Mouse (Mus musculus): Measurements from ENCODE around the gene Slc35d3. TPM values are rescaled to one million over a fixed set of nuclear protein-coding genes. Genes with fewer than 3 reads are reported as not detected.

Slc35d3 gene
- total RNA-seq, 2 experiments from 2014 or later, result 0.55 to 0.81 TPM

DNA sequence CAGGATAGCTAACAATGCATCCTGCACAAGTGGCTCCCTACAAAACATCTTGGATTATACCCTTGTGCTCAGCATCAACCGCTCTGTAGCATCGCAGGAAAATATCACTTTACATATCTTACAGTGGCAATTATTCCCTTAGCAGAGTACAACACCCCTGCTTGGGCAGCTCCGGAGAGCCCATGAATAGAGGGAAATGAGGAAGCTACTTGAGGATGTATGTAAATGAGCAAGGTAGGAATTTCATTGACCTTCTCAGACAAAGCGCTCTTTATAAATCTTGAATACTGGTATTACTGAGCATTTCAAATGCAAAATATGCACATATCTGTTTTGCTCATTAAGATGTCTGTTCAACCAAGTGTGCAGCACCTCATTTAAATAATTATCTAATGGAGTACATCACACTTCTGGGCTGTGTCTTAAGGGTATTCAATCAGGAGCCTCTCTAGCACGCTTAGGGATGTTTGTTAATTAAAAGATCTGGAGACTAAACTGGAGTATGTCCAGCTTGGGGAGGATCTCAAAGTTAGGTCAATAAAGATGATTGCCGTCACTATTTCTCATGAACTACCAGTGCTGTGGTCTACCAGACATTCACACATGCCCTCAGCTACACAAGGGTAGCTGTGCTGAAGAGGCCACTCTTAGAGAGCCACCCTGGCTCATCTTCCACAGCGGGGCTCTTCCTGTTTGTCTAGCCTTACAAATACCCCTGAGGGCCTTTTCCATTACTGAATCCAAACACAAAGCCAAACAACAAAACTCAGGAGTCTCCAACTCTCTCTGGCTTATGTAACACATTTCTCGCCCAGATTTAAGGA, 15.2 kb downstream of the Slc35d3 start:
- no peak for DNase-seq (ENCODE audit: low spot score in 2 of 2)

DNA sequence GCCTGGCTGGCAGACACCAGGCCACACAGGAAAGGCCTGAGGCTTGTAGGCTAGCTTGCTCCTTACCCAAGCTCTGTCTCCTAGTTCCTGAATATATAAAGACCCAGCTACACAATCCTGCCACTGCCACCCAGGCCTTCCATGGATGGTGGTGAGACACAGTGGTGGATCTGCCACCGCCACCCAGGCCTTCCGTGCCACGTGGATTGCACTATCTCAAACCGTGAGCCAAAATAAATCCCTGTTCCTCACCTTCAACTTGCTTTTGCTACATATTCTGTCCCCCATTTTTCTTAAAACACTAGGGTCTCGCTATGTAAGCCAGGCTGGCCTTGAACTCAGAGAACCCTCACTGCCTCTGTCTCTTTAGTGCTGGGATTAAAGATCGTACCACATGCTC, 17.0 kb downstream of the Slc35d3 start:
- no peak for DNase-seq (ENCODE audit: low spot score in 2 of 2)

DNA sequence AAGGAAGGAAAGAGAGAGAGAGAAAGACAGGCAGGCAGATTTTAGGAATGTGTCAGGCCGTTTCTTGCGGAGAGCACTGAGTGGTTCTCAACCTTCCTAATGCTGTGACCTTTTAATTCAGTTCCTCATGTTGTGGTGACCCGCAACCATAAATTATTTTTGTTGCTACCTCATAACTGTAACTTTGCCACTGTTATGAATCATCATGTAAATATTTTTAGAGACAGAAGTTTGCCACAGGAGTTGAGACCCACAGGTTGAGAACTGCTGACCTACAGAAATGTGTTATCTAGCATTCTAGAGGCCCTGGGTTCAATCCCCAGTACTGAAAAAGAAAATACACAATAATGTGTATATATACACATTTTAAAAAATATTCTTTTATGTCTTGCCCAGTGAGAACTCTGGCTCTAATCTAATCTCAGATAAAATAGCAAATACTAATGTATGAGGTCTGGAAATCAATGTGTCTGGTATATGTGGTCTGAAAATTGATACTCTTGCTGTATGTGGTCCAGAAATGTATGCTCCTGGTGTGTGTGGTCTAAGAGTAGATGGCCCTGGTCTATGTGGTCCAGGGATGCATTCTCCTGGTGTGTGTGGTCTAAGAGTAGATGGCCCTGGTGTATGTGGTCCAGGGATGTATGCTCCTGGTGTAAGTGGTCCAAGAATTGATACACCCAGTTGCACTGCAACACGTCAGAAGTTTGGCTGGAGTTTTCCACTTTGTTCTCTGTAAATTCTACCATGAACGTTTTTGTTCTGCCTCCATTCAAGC, 20.0 kb downstream of the Slc35d3 start:
- no peak for DNase-seq (ENCODE audit: low spot score in 2 of 2)

DNA sequence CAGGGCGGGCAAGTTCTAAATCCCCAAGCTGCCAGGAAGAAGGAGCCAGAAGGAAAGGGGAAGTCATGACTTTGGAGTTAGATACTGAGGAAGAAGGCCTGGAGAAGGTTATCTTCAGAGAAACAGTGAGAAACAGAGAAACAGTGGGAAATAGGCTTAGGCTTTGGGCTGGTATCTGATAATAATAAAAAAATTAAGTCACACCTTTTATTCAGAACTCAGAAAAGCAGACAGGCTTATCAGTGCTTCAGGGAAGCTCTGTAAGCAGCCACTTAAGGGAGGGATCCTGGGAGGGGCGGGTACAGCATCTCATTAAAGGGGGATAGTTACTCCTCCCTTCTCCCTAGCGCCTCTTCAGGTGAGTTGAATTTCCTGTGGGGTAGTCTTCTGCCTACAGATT, 30.3 kb downstream of the Slc35d3 start:
- no peak for DNase-seq (ENCODE audit: low spot score in 2 of 2)

DNA sequence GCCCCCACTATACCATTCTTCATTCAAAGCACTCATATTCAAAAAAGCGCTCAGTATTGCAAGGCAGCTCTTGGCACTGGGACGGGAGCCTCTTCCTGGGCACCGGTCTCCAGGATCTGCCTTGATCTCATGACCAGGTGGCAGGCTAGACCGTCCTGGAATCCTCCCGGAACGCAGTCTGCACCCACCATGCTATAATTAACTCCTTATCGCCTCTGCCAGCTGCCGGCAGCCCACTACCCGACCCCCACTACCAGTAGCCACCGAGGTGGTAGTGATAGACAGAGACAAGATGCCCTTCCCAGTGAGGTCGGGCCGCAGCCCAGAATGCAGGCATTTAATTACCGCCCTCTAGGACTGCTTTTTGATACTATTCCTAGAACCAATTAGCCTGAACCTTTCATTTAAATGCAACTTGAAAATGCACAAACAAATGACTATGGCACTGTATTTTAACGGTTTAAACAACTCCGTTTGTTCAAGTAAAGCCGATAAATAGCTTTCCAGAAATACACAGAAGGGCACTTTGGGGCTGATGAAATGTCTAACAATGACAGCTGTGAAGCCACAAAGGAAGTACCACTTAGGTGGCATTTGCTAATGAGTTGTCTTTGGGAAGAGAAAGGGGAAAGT, 32.4 kb downstream of the Slc35d3 start:
- DNase-seq (ENCODE audit: low spot score in 2 of 2), result no peak

DNA sequence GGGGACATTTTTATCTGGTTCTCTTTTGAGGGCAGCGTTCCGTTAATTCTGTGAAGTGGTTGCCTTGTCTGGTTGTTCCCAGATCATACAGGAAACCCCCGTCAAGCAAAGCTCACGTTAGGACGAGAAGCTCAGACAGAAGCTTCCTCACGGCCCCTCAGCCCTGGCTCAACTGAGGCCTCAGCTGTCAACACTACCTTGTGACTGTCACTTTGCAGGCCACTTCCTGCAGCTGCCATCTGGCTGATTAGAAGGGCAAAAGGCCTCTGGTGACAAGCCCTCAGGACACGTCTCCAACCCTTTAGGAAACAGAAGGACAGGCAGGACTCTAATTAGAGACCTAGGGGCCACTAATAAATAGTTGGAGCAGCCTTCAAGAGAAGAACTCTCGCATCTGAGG, 35.9 kb downstream of the Slc35d3 start:
- no peak for DNase-seq (ENCODE audit: low spot score in 2 of 2)

DNA sequence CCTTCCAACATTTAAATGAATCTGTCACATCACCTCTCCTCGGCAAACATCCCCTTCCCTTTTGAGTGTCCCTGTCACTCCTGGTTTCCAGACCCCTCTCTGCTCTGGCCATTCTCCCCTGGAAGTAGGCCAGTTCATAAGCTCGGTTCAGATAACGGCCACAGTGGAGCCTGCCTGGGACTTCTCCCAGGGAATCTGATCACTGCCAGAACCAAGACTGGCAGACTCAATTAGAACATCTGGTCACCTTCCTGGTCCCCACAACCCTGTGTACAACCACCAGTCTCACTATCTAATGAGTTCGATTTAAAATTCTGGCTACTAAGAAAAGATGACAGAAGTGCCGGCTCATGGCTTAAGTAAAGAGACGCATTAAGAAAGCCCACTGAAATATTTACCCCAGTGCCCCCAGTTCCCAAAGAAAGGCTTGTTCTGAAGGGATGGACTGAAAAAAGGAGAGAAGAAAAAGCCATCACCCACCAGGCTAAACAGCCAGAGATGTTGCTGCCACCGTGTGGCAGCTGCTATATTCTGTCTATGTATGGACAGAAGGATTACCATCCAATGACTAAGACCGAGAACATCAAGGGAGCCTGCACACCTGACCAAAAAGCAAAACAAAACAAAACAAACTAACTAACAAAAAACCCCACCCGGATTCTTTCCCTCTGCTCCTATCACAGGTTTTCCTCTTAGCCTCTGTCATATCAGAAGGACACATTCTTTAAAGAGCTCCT, 39.7 kb downstream of the Slc35d3 start:
- DNase-seq (ENCODE audit: low spot score in 2 of 2), result peak; percentile 17 to 20

DNA sequence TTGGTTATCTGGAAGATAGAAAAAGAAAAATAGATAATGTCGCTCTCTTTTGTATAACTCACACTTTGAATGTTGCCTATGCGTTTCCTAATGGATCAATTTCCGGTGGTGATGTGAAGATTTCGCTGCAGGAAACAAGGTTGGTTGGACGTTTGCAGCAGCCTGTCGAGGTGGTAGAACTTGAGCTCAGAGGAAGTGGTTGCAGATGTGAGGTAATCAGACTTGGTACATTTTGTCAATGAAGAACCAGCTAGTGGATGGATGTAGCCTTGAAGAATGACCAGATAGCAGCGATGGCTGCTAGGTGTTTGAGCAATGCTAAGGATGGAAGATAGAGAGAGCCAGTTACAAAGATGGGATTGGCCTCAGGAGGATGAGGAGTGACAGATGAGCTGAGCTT, 46.5 kb downstream of the Slc35d3 start:
- DNase-seq (ENCODE audit: low spot score in 2 of 2), result no peak

DNA sequence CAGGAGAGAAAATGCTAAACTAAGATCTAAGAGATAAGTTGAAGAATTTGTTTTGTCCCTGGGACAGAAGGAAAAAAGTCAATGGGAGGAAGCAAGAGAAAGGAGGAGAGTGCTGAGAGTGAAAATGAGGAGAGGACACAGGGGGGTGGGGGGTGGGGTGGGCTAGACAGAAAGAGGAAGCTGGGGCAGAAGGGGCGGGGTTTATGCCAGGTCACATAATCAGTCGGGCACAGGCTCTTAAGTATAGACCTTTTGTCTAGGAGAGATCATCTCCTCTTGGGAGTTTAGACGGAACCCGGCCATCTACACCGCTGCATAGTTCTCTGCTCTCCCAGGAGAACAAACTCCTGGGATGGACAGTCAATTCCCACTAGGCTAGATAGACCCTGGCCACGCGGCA, 48.3 kb downstream of the Slc35d3 start:
- no peak for DNase-seq (ENCODE audit: low spot score in 2 of 2)

Other genes starting within 250 kb of the Slc35d3 start
- not detected for gene Il22ra2, start 229.5 kb downstream of the Slc35d3 start, total RNA-seq (2021)
- gene Il20ra, start 138.9 kb downstream of the Slc35d3 start, total RNA-seq (2021), result under 1 TPM in 1 of 2 experiments, not detected in 1; 0.24 TPM
- 10 to 100 TPM; 25.7 to 28.6 TPM for gene Pex7, start 56.2 kb upstream of the Slc35d3 start, total RNA-seq (2021)
- 10 to 100 TPM; 24.2 to 24.4 TPM for gene Map3k5, start 83.0 kb upstream of the Slc35d3 start, total RNA-seq (2021)

All from layer of hippocampus, postnatal 14 days (tissue).